Mouse (Mus musculus) hindbrain, embryonic 15.5 days (tissue): Measurements from ENCODE around the gene Tlk2. TPM values are rescaled to one million over a fixed set of nuclear protein-coding genes. Genes with fewer than 3 reads are reported as not detected.

Experiments
- ATAC-seq: fragments of 200-750 bp; cut with Nextera tagmentation; 2 replicates; pipeline ENCODE4 v1.8.0; 2017; ENCODE audit warnings: low read depth, moderate number of reproducible peaks, moderate TSS enrichment; ENCODE audit not compliant: low FRiP score
- H3K27ac ChIP-seq: fragments of 300-500 bp; sonication (generic); replicated peaks from 2 replicates; pipeline ENCODE4 v1.5.1; 2015; ENCODE audit warnings: mild to moderate bottlenecking, inconsistent platforms
- H3K27me3 ChIP-seq: fragments of 300-500 bp; sonication (generic); 2 replicates; pipeline ENCODE4 v1.6.1; 2015; ENCODE audit warnings: control low read depth, inconsistent platforms
- H3K36me3 ChIP-seq: fragments of 300-500 bp; sonication (generic); 2 replicates; pipeline ENCODE4 v1.6.1; 2015; ENCODE audit warnings: control low read depth, inconsistent platforms
- H3K4me1 ChIP-seq: fragments of 300-500 bp; sonication (generic); replicated peaks from 2 replicates; pipeline ENCODE4 v1.6.1; 2015; ENCODE audit warnings: control low read depth, inconsistent platforms
- H3K4me2 ChIP-seq: fragments of 300-500 bp; sonication (generic); 2 replicates; pipeline ENCODE4 v1.6.1; 2015; ENCODE audit warnings: moderate library complexity, mild to moderate bottlenecking, inconsistent platforms
- H3K4me3 ChIP-seq: fragments of 300-500 bp; sonication (generic); 2 replicates; pipeline ENCODE4 v1.5.1; 2015; ENCODE audit warnings: mild to moderate bottlenecking, inconsistent platforms
- H3K9ac ChIP-seq: fragments of 300-500 bp; sonication (generic); 2 replicates; pipeline ENCODE4 v1.6.1; 2015; ENCODE audit warnings: inconsistent platforms
- H3K9me3 ChIP-seq: fragments of 300-500 bp; sonication (generic); 2 replicates; pipeline ENCODE4 v1.6.1; 2016; ENCODE audit warnings: control low read depth, inconsistent platforms
- WGBS: fragments of 180-500 bp; shearing (Covaris S2); methylation state at CpG from one replicate; pipeline ENCODE4 v1.1.7; 2015; 5-methylcytosine and 5-hydroxymethylcytosine counted together
- polyA plus RNA-seq: library from polyadenylated mRNA; unstranded; fragments of >200 nt; fragmentation: Nextera tagmentation; extraction: Ambion mirVana; gene quantifications from 2 replicates; pipeline ENCODE4 v1.2.1, GENCODE M21; 2015

Tlk2 gene
- polyA plus RNA-seq, 1 experiment from 2014 or later: 18.9 TPM

GRCm38 (mm10) chr11:105331129-105331528, 152.5 kb downstream of the Tlk2 start:
- Histone ChIP-seq H3K4me2 (no peak overlapping the region), H3K27me3 (no peaks in the 10 kb centered on the region), H3K36me3 (no peaks in the 10 kb centered on the region), H3K4me1 (peaks cover 9% of the 10 kb centered on the region; the same call in 1 of the 2 replicates), H3K9ac (no peak overlapping the region), H3K9me3 (no peaks in the 10 kb centered on the region), H3K4me3 (no peak overlapping the region), H3K27ac (no peak overlapping the region)
- ATAC-seq: no peak
- WGBS: 88% methylated on average over 3 of the region's 3 CpGs

- Histone ChIP-seq H3K9ac (no peak overlapping the region), H3K36me3 (no peaks in the 10 kb centered on the region), H3K9me3 (no peaks in the 10 kb centered on the region), H3K4me1 (peaks cover 9% of the 10 kb centered on the region; the same call in 1 of the 2 replicates), H3K4me2 (no peak overlapping the region), H3K4me3 (no peak overlapping the region), H3K27ac (no peak overlapping the region), H3K27me3 (no peaks in the 10 kb centered on the region)
- 38% methylated on average over 10 of the region's 10 CpGs for WGBS
- ATAC-seq: no peak
Measured at GRCm38 (mm10) chr11:105331732-105332131, 153.1 kb downstream of the Tlk2 start.

- ATAC-seq: no peak
- no peak overlapping the region for H3K4me3 ChIP-seq
- no peaks in the 10 kb centered on the region for H3K27me3 ChIP-seq
- 53% methylated on average over 8 of the region's 8 CpGs for WGBS
- no peak overlapping the region for H3K4me2 ChIP-seq
- no peak overlapping the region for H3K27ac ChIP-seq
- H3K4me1 ChIP-seq: peaks cover 9% of the 10 kb centered on the region; the same call in 1 of the 2 replicates
- H3K36me3 ChIP-seq: no peaks in the 10 kb centered on the region
- no peak overlapping the region for H3K9ac ChIP-seq
- no peaks in the 10 kb centered on the region for H3K9me3 ChIP-seq
Measured at GRCm38 (mm10) chr11:105332468-105332867, 153.9 kb downstream of the Tlk2 start.

Other genes with a start within 250 kb of the Tlk2 start
- gene Efcab3, start 115.2 kb upstream of the Tlk2 start, polyA plus RNA-seq: 0.18 and 0.21 TPM in 2 replicates
- 29.3 and 29.5 TPM in 2 replicates for gene Mettl2, start 52.4 kb upstream of the Tlk2 start, polyA plus RNA-seq
- not detected in 2 replicates for gene Gm10842, start 31.9 kb upstream of the Tlk2 start, polyA plus RNA-seq
- gene Mrc2, start 113.8 kb downstream of the Tlk2 start, polyA plus RNA-seq: 5.8 and 6.3 TPM in 2 replicates